Mouse (Mus musculus) right cerebral cortex, postnatal 4 days (tissue): ENCODE results near the gene Mettl7a3.
"Not testable (repeated sequence)": the region's sequence is repeated elsewhere in the genome, so short reads cannot be mapped to it uniquely, and the experiment has no call there.

Source experiments
- DNase-seq: peaks from one replicate; pipeline ENCODE4 v3.0.0-alpha.2; 2022

Gene Mettl7a3

DNA sequence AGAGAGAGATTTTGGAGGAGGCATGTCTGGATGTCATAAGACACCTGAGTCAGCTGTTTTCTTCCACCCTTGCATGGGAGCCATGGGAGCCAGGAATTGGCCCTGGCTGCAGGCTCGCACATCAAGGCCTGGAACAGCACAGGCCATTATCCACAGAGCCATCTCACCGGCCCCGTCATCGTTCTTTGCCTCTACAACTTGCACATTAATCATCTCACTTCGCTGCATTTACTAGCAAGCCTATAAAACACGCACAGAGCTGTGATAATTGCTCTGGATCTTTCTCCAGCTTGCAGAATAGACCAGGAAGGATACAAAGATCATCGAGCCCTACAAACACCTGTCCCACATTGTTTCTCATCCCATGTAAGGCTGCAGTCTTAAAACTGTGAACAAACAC is 4.0 kb upstream of the Mettl7a3 start:
- DNase-seq: no peak

DNA sequence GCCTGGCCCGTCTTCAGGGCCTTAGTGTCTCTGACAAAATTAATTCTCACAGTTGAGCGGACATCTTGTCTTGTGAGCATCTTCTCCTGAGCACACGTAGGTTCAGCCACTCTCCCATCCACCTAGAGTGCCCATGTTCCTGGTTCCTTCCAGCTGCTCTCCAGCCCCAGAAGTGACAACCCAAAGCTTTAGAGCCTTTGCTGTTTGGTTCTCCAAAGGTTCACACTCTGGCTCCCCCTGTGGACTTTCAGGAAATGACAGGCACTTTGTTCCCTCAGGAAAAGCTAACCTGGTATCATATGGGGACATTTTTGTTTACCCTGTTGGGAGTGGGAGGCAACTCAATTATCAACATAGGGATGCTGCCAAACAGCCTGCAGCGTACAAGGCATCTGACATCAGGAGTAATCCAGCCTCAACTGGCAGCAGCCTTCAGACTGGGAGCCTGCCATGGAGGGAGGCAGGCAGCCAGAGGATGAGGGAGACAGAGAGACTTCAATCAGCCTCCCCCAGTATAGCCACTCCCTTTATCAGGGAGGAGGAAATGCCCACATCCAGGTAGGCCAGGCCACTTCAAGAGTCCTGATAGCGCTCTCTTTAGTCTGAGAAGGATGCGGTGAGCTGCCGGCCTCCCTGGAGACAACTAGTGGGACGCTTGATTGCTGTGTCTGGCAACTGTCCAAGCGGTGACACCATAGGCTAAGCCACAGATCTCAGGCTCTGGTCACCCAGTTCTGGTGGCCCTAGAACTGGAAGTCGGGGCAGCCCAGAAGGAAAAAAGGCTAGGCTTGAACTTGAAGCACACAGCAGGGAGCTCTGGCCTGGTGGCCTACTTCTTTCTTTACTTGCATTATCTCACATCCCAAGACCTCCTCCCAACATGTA is 2.4 kb upstream of the Mettl7a3 start:
- not testable (repeated sequence) for DNase-seq

DNA sequence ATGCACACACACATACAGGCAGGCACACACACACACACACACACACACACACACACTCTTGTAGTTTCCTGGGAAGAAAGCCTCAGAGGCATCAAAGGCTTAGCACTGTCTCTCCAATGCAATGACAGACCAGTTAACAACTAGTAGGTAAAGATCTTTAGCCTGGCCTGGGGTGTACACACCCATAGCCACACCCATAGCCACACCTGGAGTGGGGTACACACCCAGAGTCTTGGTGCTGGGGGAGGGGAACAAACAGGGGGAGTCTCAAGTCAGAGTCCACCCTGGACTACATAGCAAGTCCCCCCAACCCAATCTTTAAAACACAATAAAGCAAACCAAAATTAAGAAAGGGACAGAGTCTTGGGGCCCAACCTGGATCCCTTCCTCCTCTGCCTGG is 2.6 kb downstream of the Mettl7a3 start:
- DNase-seq: not testable (repeated sequence)

DNA sequence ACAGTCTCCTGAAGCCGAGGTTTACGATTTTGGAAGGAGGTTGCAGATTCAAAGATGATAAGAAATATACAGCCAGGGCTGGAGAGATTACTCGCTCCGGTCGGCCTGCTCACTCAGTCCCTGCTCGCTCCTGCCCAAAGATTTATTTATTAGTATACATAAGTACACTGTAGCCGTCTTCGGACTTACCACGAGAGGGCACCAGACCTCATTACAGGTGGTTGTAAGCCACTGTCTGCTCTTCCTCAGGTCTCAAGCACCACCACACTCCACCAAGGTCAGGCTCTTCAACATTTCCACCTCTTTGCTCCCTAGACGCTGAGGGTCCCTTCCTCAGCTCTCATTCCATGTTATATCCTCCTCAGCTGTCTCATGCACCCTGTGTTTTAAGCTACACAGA is 3.1 kb downstream of the Mettl7a3 start:
- peak; percentile 37 for DNase-seq

DNA sequence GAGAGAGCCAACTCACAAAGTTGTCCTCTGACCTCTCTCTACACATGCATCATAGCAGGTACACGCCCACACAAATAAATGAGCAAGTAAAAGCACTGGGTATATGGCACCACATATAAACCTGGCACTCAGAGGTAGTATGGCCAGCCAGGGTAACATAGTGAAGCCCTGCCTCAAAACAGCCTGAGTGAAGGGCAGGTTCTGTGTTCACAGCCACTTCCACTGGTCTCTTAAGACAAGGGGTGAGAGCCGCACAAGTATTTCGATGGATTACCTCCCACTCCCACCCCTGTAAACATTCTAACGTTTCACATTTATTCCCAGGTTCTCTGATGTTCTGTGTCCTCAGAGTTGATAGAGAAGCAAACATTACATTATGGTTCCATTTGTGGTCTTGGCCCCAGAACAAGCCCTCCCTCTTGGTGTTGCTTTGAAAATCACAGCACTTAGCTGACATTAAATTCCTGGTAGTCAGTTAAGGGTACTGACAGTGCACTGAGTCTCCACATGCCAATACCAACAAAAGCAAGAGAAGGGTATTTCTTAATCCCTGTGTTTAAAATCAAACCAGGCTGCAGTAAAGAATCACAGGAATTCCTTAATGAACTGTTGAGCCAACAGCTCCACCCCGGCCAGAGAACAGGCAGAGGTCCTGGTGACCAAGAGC is 6.7 kb downstream of the Mettl7a3 start:
- not testable (repeated sequence) for DNase-seq

DNA sequence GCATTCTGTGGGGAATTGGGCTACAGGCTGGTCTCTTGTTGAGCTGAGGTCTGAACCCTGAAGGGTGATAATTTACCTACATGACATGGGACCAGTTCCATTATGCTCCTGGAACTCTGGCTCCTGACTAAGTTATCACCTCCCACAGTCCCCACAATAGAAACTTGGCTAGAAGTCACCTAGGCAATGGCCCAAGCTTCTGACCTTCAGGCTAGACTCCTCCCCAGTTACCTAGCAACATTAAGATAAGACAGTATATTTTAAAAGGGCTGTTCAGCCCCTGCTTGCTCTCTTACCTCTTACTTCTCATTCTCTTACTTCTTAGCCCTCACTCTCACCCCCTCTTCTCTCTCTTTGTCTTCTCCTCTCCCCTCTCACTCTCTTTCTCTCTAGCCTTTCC is 10.8 kb downstream of the Mettl7a3 start:
- no peak for DNase-seq

DNA sequence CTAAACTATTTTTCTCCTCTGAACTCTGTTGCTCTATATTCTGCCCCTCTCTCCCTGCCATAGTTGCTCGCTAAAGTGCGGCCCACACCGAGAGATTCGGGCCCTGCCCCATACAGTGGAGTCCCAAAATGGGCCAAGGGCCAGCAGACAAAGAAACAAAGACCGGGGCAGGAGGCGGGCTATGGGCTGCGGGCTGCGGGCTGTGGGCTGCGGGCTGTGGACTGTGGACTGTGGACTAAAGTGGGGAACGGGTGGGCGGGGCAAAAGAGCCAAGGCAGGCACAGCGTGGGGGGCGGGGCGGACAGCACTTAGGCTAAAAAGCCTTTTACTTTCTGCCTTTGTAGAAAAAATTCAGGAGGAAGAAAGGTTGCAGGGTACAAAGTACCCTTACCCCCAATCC is 12.0 kb downstream of the Mettl7a3 start:
- no peak for DNase-seq

DNA sequence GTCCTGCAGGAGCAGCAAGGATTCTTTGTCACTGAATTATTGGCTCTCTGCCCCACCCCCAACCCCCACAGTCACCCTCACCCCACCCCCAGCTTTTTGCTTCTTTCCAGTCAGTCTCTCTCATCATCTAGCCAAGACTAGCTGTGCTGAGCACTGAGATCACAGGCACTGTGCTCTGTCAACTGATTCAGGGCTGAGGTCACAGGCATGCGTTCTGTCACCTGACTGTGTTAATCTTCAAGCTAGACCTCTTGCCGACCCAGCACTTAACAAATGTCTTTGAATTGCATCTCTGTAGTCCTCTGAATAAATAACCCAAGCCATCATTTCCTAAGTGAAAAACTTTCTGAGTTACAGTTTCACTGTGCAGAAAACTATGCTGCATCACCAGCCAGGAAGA is 14.8 kb downstream of the Mettl7a3 start:
- no peak for DNase-seq

DNA sequence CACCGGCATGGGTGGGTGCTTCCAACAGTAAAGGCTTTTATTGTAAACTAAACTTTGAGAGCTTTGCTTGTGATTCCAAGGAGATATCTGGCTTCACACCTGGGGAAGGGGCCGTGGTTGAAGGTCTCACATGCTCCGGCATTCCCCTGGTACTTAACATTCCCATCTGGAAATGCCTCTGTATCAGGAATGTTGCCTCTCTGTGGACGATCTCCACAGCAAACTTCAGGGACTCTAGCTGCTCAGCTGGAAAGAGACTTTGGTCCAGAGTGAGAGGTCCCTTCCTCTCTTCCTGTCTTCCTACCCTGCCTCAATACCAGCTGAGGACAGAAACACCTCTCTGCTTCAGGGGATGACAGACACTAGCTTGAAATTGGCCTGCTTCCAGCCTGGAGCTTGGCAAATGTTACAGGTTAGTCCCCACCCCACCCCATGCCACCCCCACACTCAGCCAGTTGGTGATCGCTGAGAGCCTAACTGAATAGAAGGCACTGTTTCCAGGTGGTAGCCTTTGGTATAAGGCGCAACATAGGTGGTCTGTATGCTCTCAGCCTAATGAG is 16.9 kb downstream of the Mettl7a3 start:
- no peak for DNase-seq

DNA sequence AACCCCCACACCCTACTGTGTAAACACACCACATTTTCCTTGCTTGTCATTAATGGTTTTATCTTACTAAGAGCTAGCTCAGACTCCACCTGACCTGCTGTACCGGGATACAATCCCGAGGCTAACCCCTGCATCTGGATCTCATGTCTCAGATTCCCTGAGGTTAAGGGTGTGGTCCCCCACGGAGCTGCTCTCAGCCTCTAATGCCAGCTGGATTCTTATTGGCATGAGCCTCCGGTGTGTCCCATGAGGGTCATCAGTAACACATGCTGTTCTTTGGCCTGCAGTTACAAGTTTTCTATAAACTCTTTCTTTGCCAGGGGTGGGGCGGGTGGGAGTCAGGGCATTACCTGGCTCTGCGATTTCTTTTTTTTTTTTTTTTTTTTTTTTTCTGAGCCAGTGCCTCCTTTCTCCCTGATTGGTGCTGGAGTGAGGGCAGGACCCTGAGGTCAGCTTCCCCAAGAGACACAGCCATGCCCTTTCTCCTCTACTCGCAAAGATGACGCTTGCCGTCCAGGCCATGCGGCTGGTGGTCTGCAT is 18.1 kb downstream of the Mettl7a3 start, which contains the start of the genes Methig1 and Mettl7a2:
Gene Methig1, plus strand, starts transcription at position 439 of the 540 bp plus-strand sequence.
Gene Mettl7a2, plus strand, starts transcription at position 490 of the 540 bp plus-strand sequence.
- no peak for DNase-seq

DNA sequence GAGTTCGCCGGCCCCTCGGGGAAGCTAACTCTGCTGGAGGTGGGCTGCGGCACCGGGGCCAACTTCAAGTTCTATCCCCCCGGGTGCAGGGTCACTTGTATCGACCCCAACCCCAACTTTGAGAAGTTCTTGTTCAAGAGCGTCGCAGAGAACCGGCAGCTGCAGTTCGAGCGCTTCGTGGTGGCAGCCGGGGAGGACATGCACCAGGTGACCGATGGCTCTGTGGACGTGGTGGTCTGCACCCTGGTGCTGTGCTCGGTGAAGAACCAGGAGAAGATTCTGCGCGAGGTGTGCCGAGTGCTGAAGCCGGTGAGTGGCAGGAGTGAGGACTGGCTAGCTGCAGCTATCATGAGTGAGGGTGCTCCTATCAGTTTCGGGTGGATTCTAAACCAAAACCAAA is 18.7 kb downstream of the Mettl7a3 start:
- DNase-seq: not testable (repeated sequence)

DNA sequence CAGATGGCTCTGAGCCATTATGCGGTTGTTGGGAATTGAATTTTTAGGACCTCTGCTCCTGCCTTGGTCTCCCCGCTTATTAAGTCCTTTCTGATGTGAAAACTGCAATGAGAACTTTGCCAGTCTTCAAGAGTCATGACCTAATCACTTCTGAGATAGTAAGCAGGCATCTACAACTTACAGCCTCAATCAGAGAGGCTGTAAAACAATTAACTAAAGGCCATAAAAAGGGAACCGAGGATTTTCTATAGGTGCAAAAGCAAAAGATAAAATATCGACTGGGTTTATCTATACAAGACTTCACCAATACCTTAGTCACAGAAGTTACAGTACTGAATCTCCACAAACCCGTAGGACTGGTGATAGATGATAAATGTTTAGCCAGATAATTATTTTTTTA is 21.1 kb downstream of the Mettl7a3 start:
- DNase-seq: no peak

DNA sequence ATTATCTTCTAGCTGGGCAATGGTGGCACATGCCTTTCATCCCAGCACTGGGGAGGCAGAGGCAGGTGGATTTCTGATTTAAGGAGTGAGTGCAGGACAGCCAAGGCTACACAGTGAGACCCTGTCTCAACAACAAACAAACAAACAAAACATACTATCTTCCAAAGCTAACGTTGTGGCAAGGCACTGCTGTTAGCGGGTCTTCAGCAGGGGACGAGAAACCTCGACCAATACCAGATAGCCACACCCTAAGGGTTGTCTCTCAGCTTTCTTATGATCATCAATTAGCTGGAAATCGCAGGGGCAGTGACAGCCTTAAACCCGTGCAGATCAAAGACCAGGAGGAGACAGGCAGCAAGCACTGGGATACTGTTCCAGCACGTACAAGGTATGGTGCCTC is 29.5 kb downstream of the Mettl7a3 start, which contains the start of gene Higd1c:
Gene Higd1c, plus strand, starts transcription at position 301 of the 400 bp plus-strand sequence.
- DNase-seq: no peak

DNA sequence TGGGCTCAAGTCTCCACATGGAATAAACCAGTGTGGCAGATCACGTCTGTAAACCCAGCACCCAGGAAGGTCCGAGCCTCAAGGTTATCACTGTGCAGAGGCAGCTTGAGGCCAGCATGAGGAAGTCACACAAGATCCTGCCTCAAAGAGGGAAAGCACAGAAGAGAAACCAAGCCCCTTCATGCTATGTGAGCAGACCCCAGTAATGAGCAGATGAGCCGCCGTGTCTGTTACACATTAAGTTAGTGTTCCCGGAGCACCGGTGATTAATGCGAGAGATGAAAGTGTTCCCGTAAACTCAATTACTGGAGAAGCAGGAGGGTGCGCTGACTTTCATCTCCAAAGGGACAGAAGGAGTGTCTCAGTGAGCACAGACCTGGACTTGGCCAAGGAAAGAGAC is 31.2 kb downstream of the Mettl7a3 start:
- DNase-seq: not testable (repeated sequence)

DNA sequence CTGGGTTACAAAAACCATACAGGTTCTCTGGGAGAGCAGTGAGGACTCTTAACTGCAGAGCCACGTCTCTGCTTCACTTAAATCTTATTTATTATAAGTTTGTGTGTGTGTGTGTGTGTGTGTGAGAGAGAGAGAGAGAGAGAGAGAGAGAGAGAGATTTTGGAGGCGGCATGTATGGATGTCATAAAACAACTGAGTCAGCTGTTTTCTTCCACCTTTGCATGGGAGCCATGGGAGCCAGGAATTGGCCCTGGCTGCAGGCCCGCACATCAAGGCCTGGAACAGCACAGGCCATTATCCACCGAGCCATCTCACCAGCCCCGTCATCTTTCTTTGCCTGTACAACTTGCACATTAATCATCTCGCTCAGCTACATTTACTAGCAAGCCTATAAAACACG is 32.4 kb downstream of the Mettl7a3 start:
- DNase-seq: no peak

DNA sequence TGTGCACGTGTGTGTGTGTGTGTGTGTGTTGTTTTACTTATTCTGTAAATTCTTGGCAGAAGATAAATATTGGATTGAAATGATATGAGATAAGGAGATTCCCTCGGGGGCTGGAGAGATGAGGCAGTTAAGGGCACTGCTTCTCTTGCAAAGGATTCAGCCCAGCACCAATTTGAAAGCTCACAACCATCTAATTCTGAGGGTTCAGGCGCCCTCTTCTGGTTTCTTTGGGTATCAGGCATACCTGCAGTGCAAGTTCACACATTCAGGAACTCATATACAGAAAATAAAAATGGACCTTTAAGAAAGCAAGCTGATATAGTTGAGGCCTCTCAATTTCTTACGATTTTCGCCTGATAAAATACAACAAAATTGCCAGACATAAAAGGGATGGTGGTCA is 40.3 kb downstream of the Mettl7a3 start:
- DNase-seq: peak; percentile 72

DNA sequence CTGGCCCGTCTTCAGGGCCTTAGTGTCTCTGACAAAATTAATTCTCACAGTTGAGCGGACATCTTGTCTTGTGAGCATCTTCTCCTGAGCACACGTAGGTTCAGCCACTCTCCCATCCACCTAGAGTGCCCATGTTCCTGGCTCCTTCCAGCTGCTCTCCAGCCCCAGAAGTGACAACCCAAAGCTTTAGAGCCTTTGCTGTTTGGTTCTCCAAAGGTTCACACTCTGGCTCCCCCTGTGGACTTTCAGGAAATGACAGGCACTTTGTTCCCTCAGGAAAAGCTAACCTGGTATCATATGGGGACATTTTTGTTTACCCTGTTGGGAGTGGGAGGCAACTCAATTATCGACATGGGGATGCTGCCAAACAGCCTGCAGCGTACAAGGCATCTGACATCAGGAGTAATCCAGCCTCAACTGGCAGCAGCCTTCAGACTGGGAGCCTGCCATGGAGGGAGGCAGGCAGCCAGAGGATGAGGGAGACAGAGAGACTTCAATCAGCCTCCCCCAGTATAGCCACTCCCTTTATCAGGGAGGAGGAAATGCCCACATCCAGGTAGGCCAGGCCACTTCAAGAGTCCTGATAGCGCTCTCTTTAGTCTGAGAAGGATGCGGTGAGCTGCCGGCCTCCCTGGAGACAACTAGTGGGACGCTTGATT is 43.2 kb downstream of the Mettl7a3 start:
- DNase-seq: not testable (repeated sequence)

DNA sequence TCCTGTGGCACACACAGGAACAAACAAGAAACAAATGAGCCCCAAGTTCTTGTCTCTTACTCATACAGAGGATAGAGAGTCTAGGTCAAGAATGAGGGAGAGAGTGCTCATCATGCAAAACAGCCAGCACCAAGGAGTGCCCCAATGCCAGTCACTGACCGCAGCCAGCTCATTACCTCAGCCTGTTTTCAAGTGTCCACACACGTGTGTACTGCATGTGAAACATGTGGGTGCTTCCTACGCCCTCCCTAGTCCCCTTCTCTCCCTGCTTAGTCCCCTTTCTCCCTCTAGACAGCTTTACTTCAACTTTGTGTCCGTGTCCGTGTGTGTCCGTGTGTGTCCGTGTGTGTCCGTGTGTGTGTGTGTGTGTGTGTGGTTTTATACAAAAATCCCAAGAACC is 44.9 kb downstream of the Mettl7a3 start:
- no peak for DNase-seq

DNA sequence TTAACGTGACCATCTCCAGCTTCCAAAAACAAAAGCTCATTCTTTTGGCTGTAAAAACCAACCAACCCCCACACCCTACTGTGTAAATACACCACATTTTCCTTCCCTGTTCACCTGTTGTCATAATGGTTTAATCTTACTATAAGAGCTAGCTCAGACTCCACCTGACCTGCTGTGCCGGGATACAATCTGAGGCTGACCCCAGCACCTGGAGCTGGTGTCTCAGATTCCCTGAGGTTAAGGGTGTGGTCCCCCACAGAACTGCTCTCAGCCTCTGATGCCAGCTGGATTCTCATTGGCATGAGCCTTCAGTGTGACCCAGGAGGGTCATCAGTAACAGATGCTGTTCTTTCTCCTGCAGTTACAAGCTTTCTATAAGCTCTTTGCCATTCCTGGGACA is 45.4 kb downstream of the Mettl7a3 start:
- DNase-seq: no peak

DNA sequence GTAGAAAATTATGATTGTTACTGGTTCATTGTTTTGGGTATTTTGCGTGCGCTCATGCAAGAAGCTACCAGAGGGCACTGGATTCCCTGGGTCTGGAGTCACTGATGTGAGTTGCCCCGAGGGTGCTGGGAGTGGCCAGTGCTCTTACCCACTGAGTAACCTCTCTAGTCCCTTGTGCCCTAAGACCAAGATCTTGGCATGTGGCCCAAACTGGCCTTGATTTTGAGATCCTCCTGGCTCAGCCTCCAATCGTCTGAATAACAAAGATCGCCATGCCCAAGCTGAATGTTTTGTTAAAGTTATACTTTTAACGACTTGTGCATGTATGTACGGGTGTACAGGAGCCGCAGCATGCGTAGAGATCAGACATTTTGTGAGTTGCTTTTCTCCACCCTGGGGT is 51.0 kb downstream of the Mettl7a3 start:
- no peak for DNase-seq

DNA sequence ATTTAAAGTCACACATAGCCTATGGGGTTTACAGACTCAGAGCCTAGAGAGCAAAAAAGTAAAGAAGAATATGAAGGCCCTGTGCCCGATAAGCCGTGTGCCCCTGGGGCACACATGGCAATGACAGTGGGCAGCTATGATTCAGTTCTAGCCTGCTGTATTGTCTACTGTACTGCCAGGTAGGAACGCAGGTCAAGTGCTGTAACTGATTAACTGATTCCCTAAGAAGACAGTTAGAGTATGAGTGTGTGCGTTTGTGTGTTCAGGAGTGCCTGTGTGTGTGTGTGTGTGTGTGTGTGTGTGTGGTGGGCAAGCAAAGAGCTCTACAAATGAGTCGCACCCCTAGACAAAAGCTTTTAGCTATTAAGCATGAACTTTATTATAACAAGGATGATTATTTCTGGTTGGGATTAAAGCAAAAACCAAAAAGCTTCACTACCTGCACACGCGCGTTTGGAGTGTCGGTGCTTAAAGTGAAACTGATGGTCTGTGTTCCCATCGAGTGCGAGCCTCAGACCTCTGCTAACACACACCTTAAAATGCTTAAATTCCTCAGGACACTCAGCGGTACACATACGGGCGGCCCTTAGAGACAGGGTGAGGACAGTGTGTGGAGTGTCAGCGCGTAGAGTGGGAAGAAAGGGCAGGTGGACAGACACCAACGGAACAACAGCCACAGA is 53.0 kb downstream of the Mettl7a3 start:
- DNase-seq: no peak

DNA sequence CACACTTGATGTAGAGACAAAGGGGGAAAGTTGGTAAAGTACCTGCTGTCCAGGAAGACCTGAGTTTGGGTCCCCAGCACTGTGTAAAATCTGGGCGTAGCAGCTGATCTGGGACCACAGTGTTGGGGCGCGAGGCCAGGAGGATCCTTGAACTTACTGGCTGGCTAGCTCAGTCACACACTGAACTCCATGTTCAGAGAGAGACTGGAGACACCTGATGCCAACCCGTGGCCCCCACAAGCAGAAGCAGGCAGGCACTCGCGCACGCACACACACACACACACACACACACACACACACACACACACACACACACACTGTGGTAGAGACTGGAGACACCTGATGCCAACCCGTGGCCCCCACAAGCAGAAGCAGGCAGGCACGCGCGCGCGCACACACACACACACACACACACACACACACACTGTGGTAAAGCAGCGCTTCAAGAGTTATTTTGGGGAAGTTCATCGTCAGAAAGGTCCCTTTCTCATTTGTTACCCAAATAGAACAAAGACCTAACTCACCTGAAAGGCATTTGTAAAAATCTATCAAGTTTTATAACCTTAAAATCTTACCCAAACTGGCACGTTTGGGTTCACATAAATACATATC is 53.6 kb downstream of the Mettl7a3 start:
- no peak for DNase-seq
